Mouse (Mus musculus) lung, adult 2 months (tissue): ENCODE data around the gene Hap1.

Experiments
- CTCF ChIP-seq: fragments of 200-500 bp; IDR thresholded peaks from 2 replicates; pipeline ENCODE4 v1.5.1; 2011; ENCODE audit warnings: mild to moderate bottlenecking, low read length, control low read depth; ENCODE audit not compliant: insufficient read depth
- POLR2A ChIP-seq: fragments of 200-500 bp; IDR thresholded peaks from 2 replicates; pipeline ENCODE4 v1.6.1; 2011; ENCODE audit warnings: low read depth, mild to moderate bottlenecking, control low read depth, low read length, borderline replicate concordance; ENCODE audit errors: extremely low read depth

- TF ChIP-seq CTCF, result no peak
- no peak for TF ChIP-seq POLR2A
Observed at GRCm38 (mm10) chr11:100385016-100385415, 29.1 kb upstream of the Hap1 start.
